Mouse (Mus musculus): ENCODE measurements around the gene Trim46. TPM values are rescaled to one million over a fixed set of nuclear protein-coding genes. Genes with fewer than 3 reads are reported as not detected.
A peak's percentile ranks its signal among the peaks of the same experiment; 100 is the strongest.

The Trim46 gene
- polyA plus RNA-seq, 1 experiment from 2014 or later = 7.0 TPM

DNA sequence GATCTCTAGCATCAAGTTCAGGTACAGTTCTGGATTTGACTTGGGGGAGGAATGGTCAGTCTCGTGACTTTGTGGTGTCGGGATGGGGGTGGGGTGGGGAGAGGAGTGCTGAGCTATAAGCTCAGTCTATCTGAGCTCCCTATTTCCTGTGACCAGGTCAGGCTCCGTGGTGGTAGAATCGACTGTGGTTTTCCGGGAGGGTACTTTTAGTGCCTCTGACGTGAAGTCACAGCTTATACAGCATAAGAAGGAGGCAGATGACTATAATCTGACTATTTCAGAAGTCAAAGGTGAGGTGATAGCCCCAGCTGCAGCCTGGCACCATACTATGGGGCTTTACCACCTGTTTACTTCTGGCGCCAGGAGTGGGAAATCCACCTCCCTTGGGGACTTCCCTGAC is 14.8 kb downstream of the Trim46 start:
- H3K27me3 ChIP-seq = peaks cover 19% of the 10 kb centered on the region

DNA sequence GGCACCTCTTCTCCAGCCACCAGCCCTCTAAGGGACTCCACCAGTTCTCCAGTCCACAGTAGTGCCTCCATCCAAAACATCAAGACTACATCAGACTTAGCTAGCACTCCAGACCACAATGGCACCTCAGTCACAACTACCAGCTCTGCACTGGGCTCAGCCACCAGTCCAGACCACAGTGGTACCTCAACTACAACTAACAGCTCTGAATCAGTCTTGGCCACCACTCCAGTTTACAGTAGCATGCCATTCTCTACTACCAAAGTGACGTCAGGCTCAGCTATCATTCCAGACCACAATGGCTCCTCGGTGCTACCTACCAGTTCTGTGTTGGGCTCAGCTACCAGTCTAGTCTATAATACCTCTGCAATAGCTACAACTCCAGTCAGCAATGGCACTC is 15.5 kb downstream of the Trim46 start:
- Histone ChIP-seq H3K27ac (no peak overlapping the region), H3K27me3 (peaks cover 21% of the 10 kb centered on the region), H3K9ac (no peak overlapping the region), H3K4me2 (no peak overlapping the region), H3K36me3 (peaks cover 20% of the 10 kb centered on the region), H3K9me3 (no peaks in the 10 kb centered on the region), H3K4me1 (peaks cover 26% of the 10 kb centered on the region), H3K4me3 (no peak overlapping the region)
- ATAC-seq (ENCODE audit: insufficient number of reproducible peaks, insufficient read depth, low FRiP score, low TSS enrichment, low read depth) = no peak
- 82% methylated on average over 2 of the region's 2 CpGs for WGBS

More for the DNA sequence above, 14.8 kb downstream of the Trim46 start:
- Histone ChIP-seq H3K9ac (no peak overlapping the region), H3K9me3 (no peaks in the 10 kb centered on the region), H3K36me3 (peaks cover 24% of the 10 kb centered on the region), H3K4me3 (no peak overlapping the region), H3K27ac (no peak overlapping the region), H3K4me1 (peaks cover 19% of the 10 kb centered on the region), H3K4me2 (no peak overlapping the region)
- ATAC-seq (ENCODE audit: insufficient number of reproducible peaks, insufficient read depth, low FRiP score, low TSS enrichment, low read depth) = no peak
- 66% methylated on average over 7 of the region's 7 CpGs for WGBS

DNA sequence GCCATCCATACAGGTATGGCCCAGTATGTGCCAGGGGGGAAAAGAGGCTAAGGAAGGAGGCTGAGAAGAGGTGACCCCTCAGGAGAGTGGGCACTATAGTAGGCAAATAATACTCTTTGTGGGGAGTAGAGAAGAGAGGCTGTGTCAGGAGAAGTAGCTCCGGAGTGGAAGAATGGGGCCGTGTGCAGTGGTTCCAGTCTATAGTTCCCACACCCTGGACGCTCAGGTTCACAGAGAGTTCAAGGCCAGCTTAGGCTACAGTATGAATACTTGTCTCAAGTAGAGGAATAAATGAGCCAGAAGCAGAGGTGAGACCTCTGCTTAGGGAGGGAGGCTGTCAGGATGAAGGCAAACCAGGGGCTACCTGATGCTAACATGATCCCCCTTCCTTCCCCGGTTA is 16.8 kb downstream of the Trim46 start:
- Histone ChIP-seq H3K9ac (no peak overlapping the region), H3K36me3 (peaks cover 15% of the 10 kb centered on the region), H3K27ac (no peak overlapping the region), H3K9me3 (no peaks in the 10 kb centered on the region), H3K4me1 (peaks cover 32% of the 10 kb centered on the region), H3K4me3 (no peak overlapping the region), H3K4me2 (0 out of 2 replicates have a peak overlapping the region, but pooled peaks have one; percentile 84), H3K27me3 (peaks cover 21% of the 10 kb centered on the region)
- WGBS = 61% methylated on average over 4 of the region's 4 CpGs
- ATAC-seq (ENCODE audit: insufficient number of reproducible peaks, insufficient read depth, low FRiP score, low TSS enrichment, low read depth) = no peak

DNA sequence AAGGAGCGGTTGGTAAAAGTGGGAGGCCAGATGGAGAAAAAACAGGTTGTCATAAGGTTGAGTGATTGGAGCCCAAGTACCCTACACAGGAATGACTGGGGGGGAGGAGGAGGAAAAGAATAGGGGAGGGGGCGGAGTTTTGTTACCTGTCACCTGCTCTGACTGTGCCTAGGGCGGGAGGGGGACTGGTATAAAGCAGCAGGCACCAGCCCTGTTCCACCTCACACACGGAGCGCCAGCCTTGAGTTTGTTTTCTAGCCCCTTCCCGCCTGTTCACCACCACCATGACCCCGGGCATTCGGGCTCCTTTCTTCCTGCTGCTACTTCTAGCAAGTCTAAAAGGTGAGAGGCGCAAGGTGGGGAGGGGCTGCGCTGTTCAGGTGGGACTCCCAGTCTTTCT is 17.3 kb downstream of the Trim46 start, which contains the start of gene Muc1:
TSS of gene Muc1 (plus strand) at position 222 of the 400 bp plus-strand sequence.
- Histone ChIP-seq H3K36me3 (peaks cover 15% of the 10 kb centered on the region), H3K4me3 (peak within 1 kb of the TSS; percentile 46), H3K27me3 (peaks cover 21% of the 10 kb centered on the region), H3K4me1 (peaks cover 32% of the 10 kb centered on the region), H3K27ac (peak within 1 kb of the TSS; percentile 88), H3K9me3 (no peaks in the 10 kb centered on the region), H3K9ac (peak within 1 kb of the TSS; percentile 60), H3K4me2 (peak within 1 kb of the TSS; percentile 84)
- 24% methylated on average over 10 of the region's 10 CpGs for WGBS
- ATAC-seq (ENCODE audit: insufficient number of reproducible peaks, insufficient read depth, low FRiP score, low TSS enrichment, low read depth) = no peak

DNA sequence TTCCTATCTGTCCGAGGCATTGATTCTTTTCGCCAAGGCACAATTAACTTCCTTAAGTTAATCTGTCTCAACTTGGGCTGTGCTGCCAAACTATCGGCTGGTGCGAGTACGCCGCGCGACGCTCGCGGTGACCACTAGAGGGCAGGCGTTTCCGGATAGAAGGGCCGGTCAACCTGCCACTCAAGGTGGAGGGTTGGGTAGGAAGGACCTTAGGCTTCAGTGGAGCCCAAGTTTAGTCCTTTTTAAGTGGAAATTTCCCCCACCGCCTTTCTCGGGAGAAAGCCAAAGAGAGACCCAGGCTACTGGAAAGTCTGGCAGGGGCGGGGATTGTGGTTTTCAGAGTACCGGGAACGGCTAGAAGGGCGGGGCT is 17.9 kb downstream of the Trim46 start:
- peaks cover 21% of the 10 kb centered on the region for H3K27me3 ChIP-seq
- peak overlapping the region; percentile 60 for H3K9ac ChIP-seq
- no peaks in the 10 kb centered on the region for H3K9me3 ChIP-seq
- H3K36me3 ChIP-seq = peaks cover 14% of the 10 kb centered on the region
- WGBS = under 1% methylated on average over 19 of the region's 20 CpGs
- peaks cover 32% of the 10 kb centered on the region for H3K4me1 ChIP-seq
- H3K27ac ChIP-seq = peak overlapping the region; percentile 88
- peak overlapping the region; percentile 84 for H3K4me2 ChIP-seq
- ATAC-seq (ENCODE audit: insufficient number of reproducible peaks, insufficient read depth, low FRiP score, low TSS enrichment, low read depth) = no peak
- peak overlapping the region; percentile 46 for H3K4me3 ChIP-seq

DNA sequence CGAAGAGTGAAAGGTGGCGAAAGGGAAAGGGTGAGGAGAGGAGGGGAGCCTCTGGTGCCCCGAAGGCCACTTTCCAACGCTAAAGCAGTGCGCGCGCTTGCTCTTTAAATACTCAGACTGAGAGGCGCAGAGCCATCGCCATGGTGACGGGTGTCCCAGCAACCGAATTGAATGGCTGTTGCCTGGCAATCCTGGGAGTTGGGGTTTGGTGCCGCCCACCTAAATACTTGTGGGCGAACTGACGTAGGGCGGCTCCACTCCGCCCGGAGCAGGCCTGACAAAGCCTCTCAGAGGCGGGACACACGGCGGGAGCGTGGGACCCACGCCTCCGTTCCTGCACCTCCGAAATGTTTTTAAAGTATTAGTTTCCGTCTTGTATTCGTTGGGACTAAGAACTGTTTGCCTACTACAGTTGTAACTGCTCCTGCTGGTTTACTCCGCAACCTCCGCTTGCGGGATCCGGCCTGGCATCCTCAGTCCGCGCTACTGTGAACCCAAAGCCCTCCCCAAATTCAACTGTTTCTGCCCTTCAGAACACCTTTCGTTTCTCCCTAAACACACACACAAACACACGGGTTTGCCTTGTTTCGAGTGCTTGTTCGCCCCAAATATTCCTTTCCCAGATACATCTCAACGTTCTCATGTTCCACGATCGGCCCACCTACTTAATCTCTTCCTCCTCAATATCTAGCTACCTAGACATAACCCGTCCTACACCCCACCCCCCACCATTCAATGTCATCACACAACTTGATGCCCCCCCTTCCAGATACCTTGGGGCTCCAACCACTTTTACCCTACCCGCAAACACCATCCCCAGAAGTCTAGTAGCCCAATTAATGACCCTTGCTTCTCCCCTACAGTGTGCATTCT is 18.6 kb downstream of the Trim46 start:
- Histone ChIP-seq H3K9me3 (no peaks in the 10 kb centered on the region), H3K27ac (peak overlapping the region; percentile 88), H3K36me3 (peaks cover 20% of the 10 kb centered on the region), H3K27me3 (peaks cover 21% of the 10 kb centered on the region), H3K4me1 (peaks cover 32% of the 10 kb centered on the region), H3K9ac (peak overlapping the region; percentile 64), H3K4me2 (peak overlapping the region; percentile 84), H3K4me3 (peak overlapping the region; percentile 46)
- 2% methylated on average over 41 of the region's 41 CpGs for WGBS
- peak; percentile 86 for ATAC-seq (ENCODE audit: insufficient number of reproducible peaks, insufficient read depth, low FRiP score, low TSS enrichment, low read depth)

DNA sequence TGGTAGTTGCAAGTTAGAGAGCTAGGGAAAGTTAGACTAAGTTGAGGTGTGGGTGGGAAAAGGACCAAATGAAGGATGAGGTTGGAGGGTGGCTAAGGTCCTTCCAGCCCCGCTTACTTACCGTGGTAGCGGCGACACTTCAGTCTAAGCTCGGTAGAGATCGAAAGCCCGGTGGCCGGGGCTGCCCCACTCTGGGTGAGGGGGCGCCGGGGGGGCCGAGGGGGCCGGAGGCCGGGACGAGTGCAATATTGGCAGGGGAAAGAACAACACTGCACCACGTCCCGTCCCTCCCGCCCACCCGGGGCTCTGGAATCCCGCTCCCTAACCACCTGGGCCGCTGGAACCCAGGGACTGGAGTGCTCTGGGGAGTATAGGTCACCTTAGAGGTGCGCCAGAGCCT is 19.2 kb downstream of the Trim46 start, which contains the start of gene Mtx1:
TSS of gene Mtx1 (minus strand) at position 189 of the 400 bp plus-strand sequence.
- Histone ChIP-seq H3K27me3 (peaks cover 21% of the 10 kb centered on the region), H3K27ac (peak within 1 kb of the TSS; percentile 88), H3K9ac (peak within 1 kb of the TSS; percentile 64), H3K36me3 (peaks cover 20% of the 10 kb centered on the region), H3K4me3 (peak within 1 kb of the TSS; percentile 46), H3K4me2 (peak within 1 kb of the TSS; percentile 84), H3K9me3 (no peaks in the 10 kb centered on the region), H3K4me1 (peaks cover 32% of the 10 kb centered on the region)
- no peak for ATAC-seq (ENCODE audit: insufficient number of reproducible peaks, insufficient read depth, low FRiP score, low TSS enrichment, low read depth)
- WGBS = 3% methylated on average over 21 of the region's 21 CpGs

DNA sequence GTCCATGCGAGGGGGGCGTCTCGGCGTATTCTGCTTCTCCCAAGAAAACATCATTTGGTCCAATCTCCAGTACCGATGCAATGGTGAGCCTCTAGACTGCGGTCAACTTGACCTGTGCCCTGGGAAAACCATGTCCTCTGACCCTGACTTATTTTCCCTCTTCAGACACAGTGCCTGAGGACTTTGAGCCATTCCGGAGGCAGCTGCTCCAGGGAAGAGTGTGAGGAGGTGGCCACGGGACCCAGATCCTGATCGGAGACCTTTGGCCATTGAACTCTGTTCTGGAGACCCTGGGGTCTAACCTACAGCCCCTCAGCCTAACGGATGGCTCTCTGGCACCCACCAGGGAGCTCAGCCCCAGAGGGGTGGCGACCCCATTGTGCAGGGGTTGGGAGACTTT is 19.7 kb downstream of the Trim46 start:
- ATAC-seq (ENCODE audit: insufficient number of reproducible peaks, insufficient read depth, low FRiP score, low TSS enrichment, low read depth) = no peak
- Histone ChIP-seq H3K4me1 (peaks cover 32% of the 10 kb centered on the region), H3K9ac (peak overlapping the region; percentile 64), H3K4me2 (peak overlapping the region; percentile 84), H3K9me3 (no peaks in the 10 kb centered on the region), H3K4me3 (peak overlapping the region; percentile 46), H3K27me3 (peaks cover 21% of the 10 kb centered on the region), H3K27ac (peak overlapping the region; percentile 71), H3K36me3 (peaks cover 24% of the 10 kb centered on the region)
- WGBS = 16% methylated on average over 11 of the region's 11 CpGs

DNA sequence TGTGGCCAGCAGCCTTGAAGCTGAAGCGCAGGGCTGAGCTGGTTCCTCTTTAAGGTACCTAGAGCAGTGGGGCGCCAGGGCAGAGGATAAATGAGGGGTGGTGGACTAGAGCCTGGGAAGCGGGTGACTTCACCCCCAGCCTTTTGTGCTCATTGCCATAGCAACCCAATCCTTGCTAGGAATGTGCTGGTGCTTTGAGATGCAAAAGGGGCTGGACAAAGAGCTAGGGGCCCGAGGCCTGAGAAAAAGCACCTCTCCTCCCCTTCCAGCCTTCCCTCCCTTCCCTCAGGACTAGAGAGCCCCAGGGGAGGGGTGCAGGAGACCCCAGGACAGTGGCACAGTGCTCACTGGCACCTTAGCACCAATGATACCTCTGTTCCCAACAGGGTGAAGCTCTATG is 20.2 kb downstream of the Trim46 start:
- Histone ChIP-seq H3K27me3 (peaks cover 20% of the 10 kb centered on the region), H3K4me3 (peak overlapping the region; percentile 46), H3K4me2 (peak overlapping the region; percentile 84), H3K4me1 (peaks cover 32% of the 10 kb centered on the region), H3K9me3 (no peaks in the 10 kb centered on the region), H3K9ac (peak overlapping the region; percentile 64), H3K36me3 (peaks cover 29% of the 10 kb centered on the region), H3K27ac (0 out of 2 replicates have a peak overlapping the region, but pooled peaks have one; percentile 71)
- WGBS = 25% methylated on average over 4 of the region's 4 CpGs
- no peak for ATAC-seq (ENCODE audit: insufficient number of reproducible peaks, insufficient read depth, low FRiP score, low TSS enrichment, low read depth)

DNA sequence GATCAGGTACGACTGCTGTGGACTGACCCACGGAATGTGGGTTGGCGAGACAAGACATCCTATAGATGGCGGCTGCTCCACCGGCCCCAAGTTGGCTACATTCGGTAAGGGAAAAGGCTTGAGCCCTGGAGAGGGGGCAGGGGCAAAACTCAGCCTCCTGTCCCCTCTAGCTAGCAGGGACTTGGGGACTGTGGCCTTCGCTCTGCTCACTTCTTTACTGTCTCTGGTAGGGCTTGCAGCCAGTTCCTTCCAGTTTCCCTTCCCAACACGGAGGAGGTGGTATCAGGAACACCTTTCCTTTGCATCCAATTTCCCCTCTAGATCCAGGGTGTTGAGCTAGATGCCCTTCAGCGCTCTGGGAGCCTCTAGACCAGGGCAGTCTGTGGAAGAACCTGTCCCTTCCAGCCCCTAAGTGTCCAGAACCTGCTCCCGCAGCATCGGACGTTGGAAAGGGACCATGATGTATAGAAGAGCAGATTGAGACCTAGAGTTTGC is 20.7 kb downstream of the Trim46 start:
- peak overlapping the region; percentile 46 for H3K4me3 ChIP-seq
- H3K9me3 ChIP-seq = no peaks in the 10 kb centered on the region
- H3K4me1 ChIP-seq = peaks cover 32% of the 10 kb centered on the region
- ATAC-seq (ENCODE audit: insufficient number of reproducible peaks, insufficient read depth, low FRiP score, low TSS enrichment, low read depth) = no peak
- H3K9ac ChIP-seq = peak overlapping the region; percentile 64
- peaks cover 15% of the 10 kb centered on the region for H3K27me3 ChIP-seq
- H3K27ac ChIP-seq = no peak overlapping the region
- WGBS = 49% methylated on average over 12 of the region's 12 CpGs
- H3K4me2 ChIP-seq = peak overlapping the region; percentile 84
- H3K36me3 ChIP-seq = peaks cover 30% of the 10 kb centered on the region

DNA sequence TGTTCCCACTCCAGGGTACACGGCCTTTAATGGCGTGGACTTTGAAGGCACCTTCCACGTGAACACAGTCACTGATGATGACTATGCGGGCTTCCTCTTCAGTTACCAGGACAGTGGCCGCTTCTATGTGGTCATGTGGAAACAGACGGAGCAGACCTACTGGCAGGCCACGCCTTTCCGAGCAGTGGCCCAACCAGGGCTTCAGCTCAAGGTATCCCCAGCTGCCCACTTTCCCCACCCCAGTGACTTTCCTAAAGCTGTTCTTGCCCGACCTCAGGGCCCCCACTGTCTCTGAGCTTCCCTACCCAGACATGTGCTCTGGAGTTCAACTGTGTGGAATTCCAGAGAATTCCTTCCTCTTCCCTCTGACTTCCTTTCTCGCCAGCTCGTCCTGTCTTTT is 21.3 kb downstream of the Trim46 start:
- no peak overlapping the region for H3K4me3 ChIP-seq
- ATAC-seq (ENCODE audit: insufficient number of reproducible peaks, insufficient read depth, low FRiP score, low TSS enrichment, low read depth) = no peak
- no peak overlapping the region for H3K4me2 ChIP-seq
- peaks cover 35% of the 10 kb centered on the region for H3K36me3 ChIP-seq
- H3K9me3 ChIP-seq = no peaks in the 10 kb centered on the region
- no peak overlapping the region for H3K27ac ChIP-seq
- H3K4me1 ChIP-seq = peaks cover 32% of the 10 kb centered on the region
- H3K27me3 ChIP-seq = peaks cover 9% of the 10 kb centered on the region
- H3K9ac ChIP-seq = 0 out of 2 replicates have a peak overlapping the region, but pooled peaks have one; percentile 64
- WGBS = 77% methylated on average over 11 of the region's 11 CpGs

Measured in embryonic facial prominence, embryonic 13.5 days (tissue).